Mouse (Mus musculus): Measurements from ENCODE around the gene Tspan17. TPM values are rescaled to one million over a fixed set of nuclear protein-coding genes. Genes with fewer than 3 reads are reported as not detected.

The Tspan17 gene
- polyA plus RNA-seq, 1 experiment from 2014 or later = 17.2 TPM

DNA sequence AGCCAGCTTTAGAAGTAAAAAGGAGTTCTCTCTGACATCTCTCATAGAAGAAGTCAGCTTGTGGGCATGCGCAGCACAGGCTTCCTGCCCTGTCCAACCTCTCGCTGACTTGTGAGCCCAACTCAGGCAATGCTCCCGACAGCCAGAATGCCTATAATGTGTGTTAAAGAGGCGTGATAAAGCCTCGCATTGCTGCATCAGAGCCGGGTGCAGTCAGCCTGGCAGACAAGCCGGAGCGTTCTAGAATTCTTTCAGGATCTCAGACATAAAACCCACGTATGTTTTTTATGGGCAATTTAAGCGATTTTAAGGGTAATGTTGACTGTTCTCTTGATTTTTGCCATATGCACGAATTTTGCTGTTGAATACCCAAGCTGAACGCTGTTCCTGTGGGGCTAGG lies 18.9 kb downstream of the Tspan17 start:
- H3K79me2 ChIP-seq (ENCODE audit: inconsistent target) = no peaks in the 10 kb centered on the region
- no peaks in the 10 kb centered on the region for H3K36me3 ChIP-seq (ENCODE audit: inconsistent target)
- WGBS (ENCODE audit: missing documents) = 77% methylated on average over 12 of the region's 12 CpGs
- no peak overlapping the region for H3K27ac ChIP-seq
- no peak overlapping the region for H3K4me3 ChIP-seq (ENCODE audit: inconsistent target)

DNA sequence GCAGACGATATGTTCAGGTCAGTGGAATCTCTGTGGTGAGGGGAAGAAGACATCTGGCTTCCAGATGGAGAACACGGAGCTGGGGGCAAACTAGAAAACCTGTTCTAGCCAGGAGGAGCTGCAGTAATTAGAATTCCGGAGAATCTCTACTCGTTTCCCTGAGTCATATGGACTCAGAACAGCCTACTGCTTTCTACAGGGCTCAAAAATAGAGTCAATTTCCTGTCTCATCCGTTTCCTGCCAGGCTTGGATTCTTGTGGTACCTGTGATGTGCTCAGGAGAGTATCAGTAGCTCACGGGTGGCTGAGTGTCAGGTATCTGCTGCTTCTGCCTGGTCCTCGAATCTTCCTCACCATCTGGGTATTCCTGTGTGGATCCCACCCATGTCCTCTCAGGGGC lies 22.3 kb downstream of the Tspan17 start:
- Histone ChIP-seq H3K36me3 (ENCODE audit: inconsistent target) (no peaks in the 10 kb centered on the region), H3K79me2 (ENCODE audit: inconsistent target) (no peaks in the 10 kb centered on the region), H3K27ac (no peak overlapping the region), H3K4me3 (ENCODE audit: inconsistent target) (no peak overlapping the region)
- 46% methylated on average over 7 of the region's 7 CpGs for WGBS (ENCODE audit: missing documents)

DNA sequence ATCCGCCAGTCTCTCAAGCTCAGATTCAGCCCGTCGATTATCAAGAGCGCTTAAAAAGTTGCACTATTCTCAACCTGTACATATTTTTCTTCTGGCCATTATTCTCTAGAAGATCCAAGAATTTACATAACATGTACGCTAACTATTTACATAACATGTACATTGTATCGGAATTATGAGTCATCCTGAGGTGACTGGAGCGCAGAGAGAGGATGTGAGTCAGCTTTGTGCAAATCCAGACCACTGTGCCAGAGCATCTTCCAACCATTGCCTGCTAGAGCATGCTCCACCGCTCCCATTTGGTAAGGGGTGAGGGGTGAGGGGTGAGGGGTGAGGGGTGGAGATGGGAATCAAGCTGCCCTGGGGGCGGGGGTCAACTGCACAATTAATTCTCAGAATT lies 24.2 kb downstream of the Tspan17 start:
- WGBS (ENCODE audit: missing documents) = 68% methylated on average over 9 of the region's 9 CpGs
- no peaks in the 10 kb centered on the region for H3K36me3 ChIP-seq (ENCODE audit: inconsistent target)
- no peaks in the 10 kb centered on the region for H3K79me2 ChIP-seq (ENCODE audit: inconsistent target)
- no peak overlapping the region for H3K27ac ChIP-seq
- no peak overlapping the region for H3K4me3 ChIP-seq (ENCODE audit: inconsistent target)

DNA sequence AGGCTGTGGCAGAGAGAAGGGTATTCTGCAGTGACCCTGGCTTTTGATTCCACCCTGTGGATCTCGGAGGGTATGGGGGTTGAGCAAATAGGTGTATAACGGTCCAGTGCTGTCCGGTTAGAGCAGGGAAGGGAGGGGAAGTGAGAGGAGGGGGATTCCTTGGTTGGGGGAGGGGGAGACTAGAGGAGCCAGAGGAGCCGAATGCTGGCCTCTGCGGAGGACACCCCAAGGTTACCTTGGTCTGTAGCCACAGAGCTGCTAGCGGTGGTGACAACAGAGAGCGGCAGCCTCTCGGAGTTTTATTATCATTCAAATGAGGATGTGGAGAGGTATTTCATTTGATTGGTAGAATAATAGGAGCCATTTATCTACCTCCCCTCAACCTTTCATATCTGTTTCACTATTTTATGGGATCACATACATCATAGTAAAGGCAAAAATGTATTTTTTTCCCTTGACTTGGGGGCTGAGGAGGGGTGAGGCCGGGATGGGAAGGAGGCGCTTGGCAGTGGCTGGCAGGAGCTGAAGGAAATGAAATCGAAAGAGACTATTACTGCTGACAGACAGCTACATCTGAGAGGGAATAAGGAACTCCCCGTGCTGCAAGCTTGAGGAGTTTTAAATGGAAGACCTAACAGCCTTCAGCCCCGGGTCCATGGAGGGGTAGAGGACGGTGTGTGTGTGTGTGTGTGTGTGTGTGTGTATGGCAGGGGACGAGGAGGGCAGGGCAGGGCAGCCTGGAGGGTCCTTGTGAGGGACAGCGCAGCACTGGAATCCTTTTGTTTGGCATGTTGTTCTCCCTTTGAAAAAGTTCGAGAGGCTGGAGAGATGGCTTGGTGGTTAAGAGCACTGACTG lies 29.4 kb downstream of the Tspan17 start:
- Histone ChIP-seq H3K4me3 (ENCODE audit: inconsistent target) (no peak overlapping the region), H3K79me2 (ENCODE audit: inconsistent target) (no peaks in the 10 kb centered on the region), H3K36me3 (ENCODE audit: inconsistent target) (no peaks in the 10 kb centered on the region), H3K27ac (no peak overlapping the region)
- WGBS (ENCODE audit: missing documents) = 42% methylated on average over 17 of the region's 17 CpGs

DNA sequence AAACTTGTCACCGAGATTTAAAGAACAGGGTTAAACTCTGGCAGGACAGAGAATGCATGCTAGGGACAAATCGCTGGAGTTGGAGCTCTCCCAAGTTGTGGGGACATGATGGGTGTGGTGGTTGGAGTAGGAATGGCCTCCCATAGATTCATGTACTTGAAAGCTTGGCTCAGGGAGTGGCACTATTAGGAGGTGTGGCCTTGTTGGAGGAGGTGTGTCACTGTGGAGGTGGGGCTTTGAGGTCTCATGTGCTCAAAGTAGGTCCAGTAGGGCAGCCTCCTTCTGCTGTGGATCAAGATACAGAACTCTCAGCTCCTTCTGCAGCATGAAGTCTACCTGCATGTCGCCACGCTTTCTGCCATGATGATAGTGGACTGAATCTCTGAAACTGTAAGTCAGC lies 31.9 kb downstream of the Tspan17 start:
- Histone ChIP-seq H3K79me2 (ENCODE audit: inconsistent target) (no peaks in the 10 kb centered on the region), H3K27ac (no peak overlapping the region), H3K36me3 (ENCODE audit: inconsistent target) (no peaks in the 10 kb centered on the region), H3K4me3 (ENCODE audit: inconsistent target) (no peak overlapping the region)
- 93% methylated on average over 4 of the region's 4 CpGs for WGBS (ENCODE audit: missing documents)

DNA sequence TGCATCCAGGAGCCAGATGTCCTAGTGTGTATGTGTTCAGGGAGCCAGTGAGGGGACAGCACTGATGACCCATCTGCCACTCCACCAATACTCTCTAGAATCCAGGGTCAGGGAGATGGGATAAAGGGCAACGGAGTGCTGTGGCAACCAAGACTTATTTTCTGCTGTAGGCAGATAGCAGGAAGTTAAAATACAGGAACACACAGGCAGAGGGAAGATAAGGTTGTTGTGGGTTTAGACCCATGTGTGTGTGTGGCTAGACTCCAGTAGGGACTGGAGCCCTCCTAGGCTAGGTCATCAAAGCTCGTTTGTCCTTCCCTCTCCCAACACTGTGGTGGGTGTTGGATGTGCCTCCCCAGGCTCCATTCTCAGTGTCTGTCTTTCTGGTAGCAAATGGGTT lies 32.8 kb downstream of the Tspan17 start:
- H3K27ac ChIP-seq = no peak overlapping the region
- 29% methylated on average over 2 of the region's 2 CpGs for WGBS (ENCODE audit: missing documents)
- H3K79me2 ChIP-seq (ENCODE audit: inconsistent target) = no peaks in the 10 kb centered on the region
- no peaks in the 10 kb centered on the region for H3K36me3 ChIP-seq (ENCODE audit: inconsistent target)
- no peak overlapping the region for H3K4me3 ChIP-seq (ENCODE audit: inconsistent target)

DNA sequence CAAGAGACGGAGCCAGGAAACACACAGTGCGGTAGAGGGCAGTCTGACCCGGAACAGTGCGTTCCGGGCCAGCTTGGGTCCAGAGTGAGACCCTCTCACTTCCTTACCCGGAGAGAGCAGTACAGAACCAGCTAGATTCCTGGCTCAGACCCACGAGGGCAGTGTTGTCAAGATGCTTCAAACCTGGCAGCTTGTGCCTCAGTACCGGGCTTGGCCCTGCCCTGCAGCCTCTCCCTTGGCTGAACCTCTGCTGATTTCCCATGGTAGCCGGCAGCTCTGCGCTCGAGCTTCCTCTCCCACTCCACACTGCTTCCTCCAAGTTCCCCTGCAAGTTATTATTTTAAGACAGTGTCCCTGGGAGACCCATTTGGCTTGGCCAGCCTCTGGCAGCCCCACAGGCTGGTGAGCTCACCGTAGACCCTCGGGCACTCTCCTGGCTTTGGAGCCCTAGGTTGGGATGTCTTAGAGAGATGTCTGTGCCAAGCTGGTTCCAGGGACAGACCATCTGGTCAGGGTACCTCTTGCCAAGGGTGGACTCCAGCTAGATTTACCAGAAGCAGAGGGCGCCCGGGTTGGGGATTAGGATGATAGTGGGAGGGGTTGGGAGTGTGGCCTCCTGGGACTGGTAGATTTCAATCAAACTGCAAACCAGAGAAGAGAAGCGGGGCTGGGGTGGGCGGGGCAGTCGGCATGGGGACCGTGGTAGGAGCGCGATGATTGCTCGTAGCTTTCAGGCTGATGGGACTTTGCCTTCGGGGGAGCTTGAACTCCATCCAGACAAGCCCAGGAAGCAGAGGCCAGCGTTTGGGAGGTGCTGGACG lies 35.1 kb downstream of the Tspan17 start:
- WGBS (ENCODE audit: missing documents) = 21% methylated on average over 22 of the region's 25 CpGs
- Histone ChIP-seq H3K27ac (no peak overlapping the region), H3K4me3 (ENCODE audit: inconsistent target) (no peak overlapping the region), H3K79me2 (ENCODE audit: inconsistent target) (no peaks in the 10 kb centered on the region), H3K36me3 (ENCODE audit: inconsistent target) (no peaks in the 10 kb centered on the region)

DNA sequence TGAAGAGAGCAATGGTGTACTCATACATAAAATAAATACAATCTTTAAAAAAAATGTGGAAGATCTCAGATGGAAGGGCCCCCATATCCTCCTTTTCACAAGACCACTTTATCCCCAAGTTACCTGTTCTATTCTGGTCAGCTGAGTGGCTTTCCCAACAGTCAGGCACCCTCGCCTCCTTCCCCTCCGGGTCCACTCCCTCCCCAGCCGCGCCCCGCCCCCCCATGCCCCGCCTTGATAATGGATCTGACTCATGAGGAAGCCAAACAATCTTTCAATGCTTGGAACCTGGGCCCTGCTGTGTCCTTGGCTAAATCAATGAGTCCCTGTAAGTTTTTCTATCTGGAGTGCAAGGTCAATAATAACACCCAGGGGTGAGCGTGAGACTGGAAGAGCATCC lies 38.8 kb downstream of the Tspan17 start:
- H3K79me2 ChIP-seq (ENCODE audit: inconsistent target) = no peaks in the 10 kb centered on the region
- H3K27ac ChIP-seq = no peak overlapping the region
- H3K4me3 ChIP-seq (ENCODE audit: inconsistent target) = no peak overlapping the region
- WGBS (ENCODE audit: missing documents) = 68% methylated on average over 4 of the region's 7 CpGs
- H3K36me3 ChIP-seq (ENCODE audit: inconsistent target) = no peaks in the 10 kb centered on the region

DNA sequence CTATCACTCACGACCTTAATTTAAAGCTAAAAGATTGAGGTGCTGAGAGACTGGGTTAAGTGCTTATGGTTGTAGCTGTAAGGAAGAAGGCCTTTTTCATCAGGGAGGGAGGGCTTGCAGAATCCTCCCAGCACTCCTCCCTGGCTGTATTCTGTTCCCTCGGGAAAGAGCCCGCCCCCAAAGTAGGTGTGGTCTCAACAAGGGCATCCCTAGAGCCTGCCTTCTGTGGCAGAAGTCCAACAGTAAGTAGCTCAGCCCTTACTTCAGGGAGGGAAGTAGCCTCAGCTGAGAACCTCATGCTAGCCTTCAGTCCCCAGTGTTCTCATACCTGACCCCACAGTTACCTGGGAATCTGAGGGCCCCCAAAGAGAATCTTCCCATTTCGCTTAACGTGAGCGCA lies 39.3 kb downstream of the Tspan17 start:
- Histone ChIP-seq H3K36me3 (ENCODE audit: inconsistent target) (no peaks in the 10 kb centered on the region), H3K4me3 (ENCODE audit: inconsistent target) (no peak overlapping the region), H3K79me2 (ENCODE audit: inconsistent target) (no peaks in the 10 kb centered on the region), H3K27ac (no peak overlapping the region)
- WGBS (ENCODE audit: missing documents) = 55% methylated on average over 5 of the region's 6 CpGs

DNA sequence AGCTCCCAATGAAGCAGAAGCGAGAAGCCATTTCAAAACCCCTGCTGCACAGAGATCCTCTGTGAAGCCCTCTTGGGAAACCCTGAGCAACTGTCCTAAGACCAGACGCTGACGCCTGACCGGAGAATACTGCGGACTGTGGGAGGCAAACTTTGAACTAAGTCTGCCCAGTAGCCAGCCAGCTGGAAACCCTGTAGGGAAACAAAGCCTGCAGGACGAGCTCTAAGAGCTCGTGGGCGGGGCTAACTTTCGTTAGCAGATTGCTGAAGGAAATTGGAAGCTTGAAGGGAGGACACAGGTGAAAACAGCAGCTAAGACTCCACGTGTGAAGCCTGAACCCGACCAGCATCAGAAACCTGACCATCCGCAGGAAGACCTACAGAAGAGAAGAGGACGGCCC lies 40.3 kb downstream of the Tspan17 start:
- no peaks in the 10 kb centered on the region for H3K79me2 ChIP-seq (ENCODE audit: inconsistent target)
- WGBS (ENCODE audit: missing documents) = 19% methylated on average over 13 of the region's 13 CpGs
- no peaks in the 10 kb centered on the region for H3K36me3 ChIP-seq (ENCODE audit: inconsistent target)
- no peak overlapping the region for H3K4me3 ChIP-seq (ENCODE audit: inconsistent target)
- H3K27ac ChIP-seq = no peak overlapping the region

DNA sequence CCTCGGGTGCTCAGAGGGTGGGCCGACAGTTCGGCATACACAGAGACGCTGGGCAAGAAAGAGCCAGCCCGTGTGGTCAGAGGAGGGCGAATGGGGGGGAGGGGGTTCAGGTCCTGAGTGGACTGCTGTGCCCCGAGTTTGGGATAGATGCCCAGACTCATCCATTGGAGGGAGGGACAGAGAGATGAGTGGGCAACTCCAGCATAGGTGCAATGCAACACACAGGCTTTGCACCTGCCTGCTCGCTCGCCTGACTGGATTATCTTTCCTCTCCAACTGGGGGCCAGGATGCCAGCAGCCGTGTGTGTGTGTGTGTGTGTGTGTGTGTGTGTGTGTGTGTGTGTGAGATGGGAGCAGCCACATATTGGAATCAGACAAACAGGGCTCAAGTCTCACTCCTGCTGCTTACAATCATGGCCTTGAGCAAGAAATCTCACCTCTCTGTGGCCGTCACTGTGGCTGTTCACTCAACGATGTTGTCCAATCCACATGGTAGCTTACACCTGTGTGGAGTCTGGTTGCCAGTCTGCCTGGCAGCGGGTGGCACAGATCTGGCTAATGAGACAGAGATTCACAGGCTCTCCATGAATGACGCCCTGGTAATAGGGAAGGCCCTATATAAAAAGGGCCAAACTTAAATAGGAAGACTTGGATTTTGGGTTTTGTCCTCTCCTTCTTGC lies 47.3 kb downstream of the Tspan17 start:
- no peak overlapping the region for H3K27ac ChIP-seq
- H3K36me3 ChIP-seq (ENCODE audit: inconsistent target) = no peaks in the 10 kb centered on the region
- H3K4me3 ChIP-seq (ENCODE audit: inconsistent target) = no peak overlapping the region
- WGBS (ENCODE audit: missing documents) = 85% methylated on average over 14 of the region's 14 CpGs
- no peaks in the 10 kb centered on the region for H3K79me2 ChIP-seq (ENCODE audit: inconsistent target)

DNA sequence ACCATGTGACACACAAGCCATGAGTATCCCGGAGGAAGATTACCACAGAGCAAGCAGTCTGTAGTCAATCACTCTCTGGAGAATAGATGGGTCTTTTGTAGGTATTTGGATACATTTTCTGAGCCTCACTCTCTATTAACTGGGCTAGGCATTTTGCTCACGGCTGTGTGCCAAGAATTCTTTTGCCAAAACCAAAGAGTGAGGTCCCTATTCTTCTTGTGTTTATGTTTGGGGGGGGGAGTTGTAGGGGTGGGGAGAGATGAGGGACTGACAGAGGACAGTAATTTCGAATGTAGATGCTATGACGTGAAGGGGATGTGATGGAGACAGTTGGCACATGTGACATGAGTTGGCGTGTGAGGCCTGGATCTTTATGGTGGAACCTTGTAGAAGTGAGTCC lies 47.9 kb downstream of the Tspan17 start:
- H3K27ac ChIP-seq = no peak overlapping the region
- no peak overlapping the region for H3K4me3 ChIP-seq (ENCODE audit: inconsistent target)
- no peaks in the 10 kb centered on the region for H3K79me2 ChIP-seq (ENCODE audit: inconsistent target)
- WGBS (ENCODE audit: missing documents) = 65% methylated on average over 5 of the region's 5 CpGs
- H3K36me3 ChIP-seq (ENCODE audit: inconsistent target) = no peaks in the 10 kb centered on the region

DNA sequence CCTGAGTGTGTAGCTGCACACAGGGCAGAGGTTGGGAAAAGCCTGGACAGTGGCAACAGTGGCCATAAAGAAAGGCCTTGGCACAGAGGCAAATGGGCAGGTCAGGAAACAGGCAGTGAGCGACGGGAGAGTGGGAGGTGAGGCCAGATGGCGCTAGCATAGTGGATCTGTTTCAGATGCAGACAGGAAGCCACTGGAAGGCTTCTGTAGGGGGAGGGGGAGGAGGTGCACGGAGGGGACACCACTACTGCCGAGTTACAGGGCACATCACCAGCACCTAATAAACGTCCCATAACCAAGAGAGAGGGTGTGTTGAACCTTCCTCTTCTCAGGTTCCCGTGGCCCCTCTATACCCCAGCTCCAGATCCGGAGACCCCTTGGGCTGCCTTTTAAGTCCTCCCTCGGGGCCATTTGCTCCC lies 48.3 kb downstream of the Tspan17 start:
- Histone ChIP-seq H3K36me3 (ENCODE audit: inconsistent target) (no peaks in the 10 kb centered on the region), H3K4me3 (ENCODE audit: inconsistent target) (no peak overlapping the region), H3K27ac (no peak overlapping the region), H3K79me2 (ENCODE audit: inconsistent target) (no peaks in the 10 kb centered on the region)
- WGBS (ENCODE audit: missing documents) = 9% methylated on average over 9 of the region's 9 CpGs

DNA sequence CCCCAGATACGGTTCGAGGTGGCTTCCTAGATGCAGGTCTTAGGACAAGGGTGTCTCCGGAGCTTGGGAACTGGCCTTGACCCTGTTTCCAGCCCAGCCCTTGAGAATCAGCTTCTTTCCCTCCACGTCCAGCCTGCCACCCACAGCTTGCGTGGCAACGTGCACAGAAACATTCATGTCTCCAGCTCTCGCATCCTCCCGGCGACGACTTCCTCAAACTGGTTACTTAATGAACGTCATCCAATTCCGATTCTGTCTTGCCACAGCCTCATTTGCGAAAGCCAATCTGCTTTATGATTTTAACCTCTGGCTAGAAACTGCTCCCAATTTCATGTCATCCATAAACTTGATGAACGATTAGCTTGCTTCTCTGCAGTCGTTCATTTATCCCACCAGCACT lies 49.4 kb downstream of the Tspan17 start:
- Histone ChIP-seq H3K27ac (no peak overlapping the region), H3K36me3 (ENCODE audit: inconsistent target) (no peaks in the 10 kb centered on the region), H3K79me2 (ENCODE audit: inconsistent target) (no peaks in the 10 kb centered on the region), H3K4me3 (ENCODE audit: inconsistent target) (no peak overlapping the region)
- 28% methylated on average over 15 of the region's 15 CpGs for WGBS (ENCODE audit: missing documents)

DNA sequence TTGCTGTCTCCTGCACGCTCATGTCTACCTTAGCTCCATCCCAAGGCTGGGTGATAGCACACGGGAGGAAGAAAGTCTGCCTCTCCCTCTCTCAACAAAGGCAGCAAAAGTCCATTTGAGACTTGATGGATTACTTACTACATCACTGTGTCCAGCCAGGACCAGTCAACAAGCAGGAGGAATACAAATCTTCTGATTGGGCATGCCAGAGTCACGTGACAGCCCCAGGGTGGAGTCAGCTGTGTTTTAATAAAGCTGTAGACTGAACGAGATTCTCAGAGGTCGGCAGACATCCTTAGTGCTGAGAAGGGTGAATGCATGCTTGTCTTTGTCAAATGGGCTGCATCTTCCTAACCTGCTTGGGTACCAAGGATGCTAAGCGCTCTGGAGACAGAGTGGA lies 50.0 kb downstream of the Tspan17 start:
- Histone ChIP-seq H3K4me3 (ENCODE audit: inconsistent target) (no peak overlapping the region), H3K36me3 (ENCODE audit: inconsistent target) (no peaks in the 10 kb centered on the region), H3K27ac (no peak overlapping the region), H3K79me2 (ENCODE audit: inconsistent target) (no peaks in the 10 kb centered on the region)
- 71% methylated on average over 6 of the region's 6 CpGs for WGBS (ENCODE audit: missing documents)

Data from macrophage (primary cell).